Mouse (Mus musculus) MEL (cell line): ENCODE measurements around the gene Msx3.

Source experiments
- CHD2 ChIP-seq: IDR thresholded peaks from 2 replicates; pipeline ENCODE4 v1.6.1; 2011; ENCODE audit warnings: low read length, improper control_type of control experiment
- CTCF ChIP-seq, 3 experiments: IDR thresholded peaks in 2 of 3; conservative IDR thresholded peaks in 1 of 3; 2 replicates each; pipeline ENCODE4 v1.5.1; 2011 to 2012; ENCODE audit warnings: low read length in 3 of 3, low read depth in 2 of 3, mild to moderate bottlenecking in 2 of 3, improper control_type of control experiment in 1 of 3, inconsistent platforms in 1 of 3, mixed read lengths in 1 of 3, moderate library complexity in 1 of 3; ENCODE audit not compliant: control insufficient read depth in 1 of 3, insufficient read depth in 1 of 3, poor library complexity in 1 of 3, severe bottlenecking in 1 of 3
- MAZ ChIP-seq: IDR thresholded peaks from 2 replicates; pipeline ENCODE4 v1.6.1; 2012; ENCODE audit warnings: low read depth, mild to moderate bottlenecking, inconsistent platforms, low read length, improper control_type of control experiment
- MEF2A ChIP-seq: IDR thresholded peaks from 2 replicates; pipeline ENCODE4 v1.6.1; 2014; ENCODE audit warnings: low read depth, mild to moderate bottlenecking, inconsistent platforms, low read length, improper control_type of control experiment; ENCODE audit not compliant: poor library complexity, insufficient replicate concordance, severe bottlenecking; ENCODE audit errors: extremely low read depth
- MXI1 ChIP-seq: IDR thresholded peaks from 2 replicates; pipeline ENCODE4 v1.6.1; 2011; ENCODE audit warnings: mild to moderate bottlenecking, low read depth, low read length, improper control_type of control experiment
- MYC ChIP-seq: IDR thresholded peaks from 2 replicates; pipeline ENCODE4 v1.6.1; 2011; ENCODE audit warnings: low read depth, mild to moderate bottlenecking, low read length, improper control_type of control experiment, moderate library complexity
- NELFE ChIP-seq: IDR thresholded peaks from 2 replicates; pipeline ENCODE4 v1.6.1; 2011; ENCODE audit warnings: low read depth, low read length, improper control_type of control experiment
- POLR2A ChIP-seq, 2 experiments: IDR thresholded peaks; 2 replicates each; pipeline ENCODE4 v1.6.1; 2011 to 2012; ENCODE audit warnings: low read length in 2 of 2, mild to moderate bottlenecking in 2 of 2, control low read depth in 1 of 2, improper control_type of control experiment in 1 of 2, low read depth in 1 of 2, moderate library complexity in 1 of 2; ENCODE audit not compliant: control insufficient read depth in 1 of 2, insufficient read depth in 1 of 2, poor library complexity in 1 of 2
- POLR2AphosphoS2 ChIP-seq: IDR thresholded peaks from 2 replicates; pipeline ENCODE4 v1.6.1; 2011; ENCODE audit warnings: low read length, improper control_type of control experiment
- ZMIZ1 ChIP-seq: IDR thresholded peaks from 2 replicates; pipeline ENCODE4 v1.6.1; 2012; ENCODE audit warnings: low read depth, mild to moderate bottlenecking, inconsistent platforms, low read length, improper control_type of control experiment, moderate library complexity

DNA sequence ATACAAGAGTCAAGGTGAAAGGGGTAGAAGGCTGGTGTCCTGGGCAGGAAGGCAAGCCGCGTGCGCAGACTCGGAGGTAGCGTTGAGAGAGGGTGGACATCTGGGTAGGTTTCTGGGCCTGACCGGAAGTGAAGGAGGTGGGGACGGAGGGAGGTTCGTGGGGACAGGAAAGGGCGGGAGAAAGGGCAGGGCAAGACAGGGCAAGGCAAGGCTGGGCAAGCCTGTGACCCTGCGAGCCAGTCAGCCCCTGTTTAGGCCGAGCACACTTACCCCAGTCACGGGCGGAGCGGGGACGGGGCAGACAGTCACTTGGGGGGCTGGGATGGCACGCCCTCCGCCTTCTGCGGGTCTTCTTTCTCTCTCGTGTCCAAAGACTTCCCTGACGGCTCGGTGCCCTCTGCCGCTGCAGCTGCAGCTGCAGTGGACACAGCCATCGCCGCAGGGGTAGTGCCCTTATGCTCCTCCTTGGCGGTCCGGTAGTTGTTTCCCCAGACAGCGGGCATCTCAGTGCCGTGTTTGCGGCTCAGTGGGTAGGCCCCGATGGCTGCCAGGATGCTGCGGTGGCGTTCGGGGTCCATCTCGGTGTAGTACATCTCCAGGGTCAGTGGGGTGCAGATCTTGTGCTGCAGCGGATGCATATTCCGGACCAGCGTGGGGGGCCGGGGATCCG is 21.3 kb upstream of the Msx3 start:
- no peak for TF ChIP-seq MEF2A
- no peak for TF ChIP-seq CTCF (IDR thresholded peaks at IDR 0.05 in 2 of 3, conservative IDR thresholded peaks at IDR 0.05 in 1 of 3; ENCODE audit: control insufficient read depth in 1 of 3, insufficient read depth in 1 of 3, low read depth in 2 of 3, low read length in 3 of 3, poor library complexity in 1 of 3, severe bottlenecking in 1 of 3)
- TF ChIP-seq CHD2 = no peak
- TF ChIP-seq MAZ = no peak
- no peak for TF ChIP-seq ZMIZ1
- no peak for TF ChIP-seq NELFE
- no peak for TF ChIP-seq MXI1
- no peak for TF ChIP-seq POLR2AphosphoS2
- TF ChIP-seq MYC = no peak
- TF ChIP-seq POLR2A (IDR thresholded peaks at IDR 0.05; ENCODE audit: control insufficient read depth in 1 of 2, insufficient read depth in 1 of 2, low read depth in 1 of 2, low read length in 2 of 2, poor library complexity in 1 of 2) = no peak
